Mouse (Mus musculus) megakaryocyte, embryonic 14.5 days (primary cell): ENCODE measurements around the gene Bend3. TPM values are rescaled to one million over a fixed set of nuclear protein-coding genes. Genes with fewer than 3 reads are reported as not detected.

ENCODE experiments used
- H3K27me3 ChIP-seq: replicated peaks from 2 replicates; pipeline ENCODE3; 2012; ENCODE audit warnings: inconsistent platforms
- H3K36me3 ChIP-seq: replicated peaks from 2 replicates; pipeline ENCODE3; 2012; ENCODE audit warnings: low read length, inconsistent platforms, mixed read lengths
- H3K4me1 ChIP-seq: 2 replicates; pipeline ENCODE4 v1.6.1; 2012; ENCODE audit warnings: inconsistent platforms
- H3K4me3 ChIP-seq: replicated peaks from 2 replicates; pipeline ENCODE3; 2012; ENCODE audit warnings: moderate library complexity, mild to moderate bottlenecking, inconsistent platforms
- H3K9me3 ChIP-seq: 2 replicates; pipeline ENCODE4 v1.6.1; 2012; ENCODE audit warnings: inconsistent platforms
- FLI1 ChIP-seq: IDR thresholded peaks from 2 replicates; pipeline ENCODE4 v1.6.1; 2012; ENCODE audit warnings: low read length, inconsistent platforms, mixed read lengths
- GATA1 ChIP-seq: IDR thresholded peaks from 3 replicates; pipeline ENCODE4 v1.6.1; 2012; ENCODE audit warnings: mixed read lengths, low read length, inconsistent platforms, borderline replicate concordance
- polyA plus RNA-seq: library from polyadenylated mRNA; stranded (reverse); fragments of >175 nt; gene quantifications from 2 replicates; pipeline ENCODE4 v1.2.3, GENCODE M21; 2012; ENCODE audit warnings: low replicate concordance; ENCODE audit not compliant: insufficient read depth

Bend3 gene
- polyA plus RNA-seq, 1 experiment: 2.5 TPM

DNA sequence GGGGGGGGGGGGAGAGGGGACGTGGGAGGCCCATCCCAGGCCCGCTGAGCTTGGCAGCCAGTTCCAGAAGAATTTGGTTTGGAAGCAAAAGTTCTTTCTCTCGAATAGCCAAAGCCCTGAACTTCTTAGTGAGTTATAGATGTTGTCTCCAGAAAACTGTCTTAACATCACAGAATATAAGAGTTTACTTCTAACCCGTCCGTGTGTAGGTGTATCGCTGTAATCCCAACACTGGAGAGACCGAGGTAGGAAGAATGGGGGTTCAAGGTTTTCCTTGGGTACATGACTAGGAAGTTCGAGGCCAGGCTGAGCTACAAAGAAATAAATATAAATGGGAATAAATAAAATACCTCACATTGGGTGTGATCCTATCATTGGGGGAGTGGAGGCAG, 62.5 kb downstream of the Bend3 start:
- no peaks in the 10 kb centered on the region for H3K27me3 ChIP-seq
- TF ChIP-seq FLI1: no peak
- TF ChIP-seq GATA1: no peak
- H3K4me1 ChIP-seq: peaks cover 29% of the 10 kb centered on the region
- H3K36me3 ChIP-seq: peaks cover 6% of the 10 kb centered on the region
- peak overlapping the region; percentile 91 for H3K4me3 ChIP-seq
- H3K9me3 ChIP-seq: no peaks in the 10 kb centered on the region

- Histone ChIP-seq H3K4me1 (peaks cover 6% of the 10 kb centered on the region; the same call in 1 of the 2 replicates), H3K36me3 (no peaks in the 10 kb centered on the region), H3K9me3 (peaks cover 9% of the 10 kb centered on the region)
Observed at GRCm38 (mm10) chr10:43549411-43549810, 70.8 kb downstream of the Bend3 start.

DNA sequence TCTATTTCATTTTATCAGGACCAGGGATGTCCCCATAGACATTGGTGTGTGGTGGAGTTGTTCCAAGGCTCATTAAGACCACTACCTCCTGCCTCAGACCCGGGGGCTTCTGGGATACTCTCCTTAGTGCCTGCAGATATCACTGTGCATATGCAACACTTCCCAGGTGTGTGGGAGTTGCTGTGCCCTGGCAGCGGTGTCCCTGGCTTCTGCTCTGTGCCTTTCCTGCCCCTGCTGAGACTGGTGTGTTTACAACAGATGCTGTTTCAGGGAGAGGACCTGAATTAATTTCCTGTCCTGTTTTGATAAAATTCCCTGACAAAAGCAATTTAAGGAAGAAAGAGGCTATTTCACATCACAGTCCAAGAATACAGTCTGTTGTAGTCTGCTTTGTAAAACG, 72.3 kb downstream of the Bend3 start:
- TF ChIP-seq FLI1 (no peak), GATA1 (no peak)
- peaks cover 1% of the 10 kb centered on the region for H3K27me3 ChIP-seq
- no peaks in the 10 kb centered on the region for H3K36me3 ChIP-seq
- H3K4me1 ChIP-seq: peaks cover 6% of the 10 kb centered on the region; the same call in 1 of the 2 replicates
- no peak overlapping the region for H3K4me3 ChIP-seq
- peaks cover 9% of the 10 kb centered on the region for H3K9me3 ChIP-seq

More at GRCm38 (mm10) chr10:43549411-43549810, 70.8 kb downstream of the Bend3 start:
- peaks cover 1% of the 10 kb centered on the region for H3K27me3 ChIP-seq
- no peak for TF ChIP-seq FLI1
- TF ChIP-seq GATA1: no peak
- H3K4me3 ChIP-seq: no peak overlapping the region

DNA sequence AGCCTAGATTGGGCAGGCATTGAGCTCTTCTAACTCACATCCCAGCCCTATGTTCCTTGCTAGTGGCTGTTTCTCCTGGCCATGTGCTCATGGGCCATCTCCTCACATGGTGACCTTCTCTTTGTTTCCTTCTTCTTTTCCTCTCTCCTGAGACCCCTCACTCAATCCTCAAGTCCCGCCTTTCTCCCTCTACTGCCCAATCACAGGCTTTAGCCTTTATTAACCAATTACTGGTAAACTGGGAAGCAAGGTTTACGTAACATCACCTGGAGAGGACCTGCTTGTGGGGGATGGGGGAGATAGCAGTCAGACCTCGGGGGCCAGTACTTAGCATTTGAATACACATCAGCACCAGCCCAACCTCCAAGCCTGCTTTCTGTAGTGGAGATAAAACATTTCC, 72.8 kb downstream of the Bend3 start:
- H3K36me3 ChIP-seq: no peaks in the 10 kb centered on the region
- TF ChIP-seq FLI1 (no peak), GATA1 (no peak)
- peaks cover 1% of the 10 kb centered on the region for H3K27me3 ChIP-seq
- peaks cover 9% of the 10 kb centered on the region for H3K9me3 ChIP-seq
- H3K4me1 ChIP-seq: peaks cover 6% of the 10 kb centered on the region; the same call in 1 of the 2 replicates
- no peak overlapping the region for H3K4me3 ChIP-seq

DNA sequence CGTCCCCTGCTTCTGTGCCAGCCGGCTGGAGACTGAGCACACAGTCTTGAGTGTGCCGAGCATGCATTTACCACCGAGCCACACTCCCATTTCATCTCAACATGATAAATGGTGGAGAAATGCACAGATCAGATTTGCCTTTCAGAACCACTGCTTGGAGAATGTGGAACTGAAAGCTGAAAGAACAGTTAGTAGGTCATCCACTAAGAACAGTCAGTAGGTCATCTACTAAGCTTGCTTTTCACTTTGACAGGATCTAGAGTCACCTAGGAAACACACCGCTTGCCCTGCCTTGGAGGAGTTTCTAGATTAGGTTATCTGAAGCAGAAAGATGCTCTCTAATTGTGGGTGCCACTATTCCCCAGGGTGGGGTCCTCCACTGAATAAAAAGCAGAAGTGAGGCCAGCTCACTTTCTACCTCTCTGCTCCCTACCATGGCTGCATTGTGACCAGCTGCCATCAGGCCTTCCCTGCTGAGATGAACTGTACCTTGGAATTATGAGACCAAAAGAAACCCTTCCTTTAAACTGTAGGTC, 79.1 kb downstream of the Bend3 start:
- no peaks in the 10 kb centered on the region for H3K36me3 ChIP-seq
- TF ChIP-seq FLI1 (no peak), GATA1 (no peak)
- H3K4me3 ChIP-seq: no peak overlapping the region
- H3K27me3 ChIP-seq: peaks cover 7% of the 10 kb centered on the region
- no peaks in the 10 kb centered on the region for H3K4me1 ChIP-seq
- H3K9me3 ChIP-seq: peaks cover 12% of the 10 kb centered on the region

- Histone ChIP-seq H3K4me3 (no peak overlapping the region), H3K27me3 (peaks cover 9% of the 10 kb centered on the region), H3K36me3 (no peaks in the 10 kb centered on the region), H3K9me3 (peaks cover 10% of the 10 kb centered on the region), H3K4me1 (no peaks in the 10 kb centered on the region)
- TF ChIP-seq GATA1: no peak
- no peak for TF ChIP-seq FLI1
Observed at GRCm38 (mm10) chr10:43559313-43559712, 80.7 kb downstream of the Bend3 start.

DNA sequence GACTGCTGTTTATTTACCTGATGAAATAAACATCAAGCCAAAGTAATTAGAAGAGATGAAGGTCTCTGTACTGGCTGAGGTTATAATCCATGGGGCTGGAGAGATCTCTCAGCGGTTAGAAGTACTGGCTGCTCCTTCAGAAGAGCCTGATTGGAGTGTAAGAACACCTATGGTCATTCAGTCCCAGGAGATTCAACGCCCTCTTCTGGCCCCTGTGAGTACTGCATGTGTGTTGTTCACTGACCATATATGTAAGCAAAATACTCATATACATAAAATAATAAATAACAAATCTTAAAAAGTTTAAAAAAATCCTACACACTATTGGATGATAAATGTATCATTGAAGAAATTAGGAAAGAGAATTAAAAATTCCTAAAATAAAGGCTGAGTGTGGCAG, 82.1 kb downstream of the Bend3 start:
- peaks cover 9% of the 10 kb centered on the region for H3K27me3 ChIP-seq
- TF ChIP-seq FLI1 (no peak), GATA1 (no peak)

DNA sequence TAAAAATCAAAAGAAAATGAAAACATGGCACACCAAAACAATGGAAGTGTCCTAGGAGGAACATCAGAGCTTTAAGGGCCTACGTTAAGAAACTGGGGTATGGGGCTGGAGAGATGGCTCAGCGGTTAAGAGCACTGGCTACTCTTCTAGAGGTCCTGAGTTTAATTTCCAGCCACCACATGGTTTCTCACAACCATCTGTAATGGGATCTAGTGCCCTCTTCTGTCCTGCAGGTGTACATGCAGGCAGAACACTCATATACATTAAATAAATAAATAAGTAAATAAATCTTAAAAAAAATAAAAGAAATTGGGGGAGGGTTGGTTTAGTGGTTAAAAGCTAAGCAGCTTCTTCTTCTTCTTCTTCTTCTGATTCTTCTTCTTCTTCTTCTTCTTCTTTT, 82.7 kb downstream of the Bend3 start:
- Histone ChIP-seq H3K4me3 (no peak overlapping the region), H3K36me3 (no peaks in the 10 kb centered on the region), H3K9me3 (peaks cover 10% of the 10 kb centered on the region), H3K27me3 (peaks cover 9% of the 10 kb centered on the region), H3K4me1 (no peaks in the 10 kb centered on the region)
- TF ChIP-seq GATA1 (no peak), FLI1 (no peak)

More for the DNA sequence above, 82.1 kb downstream of the Bend3 start:
- Histone ChIP-seq H3K4me1 (no peaks in the 10 kb centered on the region), H3K9me3 (peaks cover 10% of the 10 kb centered on the region), H3K4me3 (no peak overlapping the region), H3K36me3 (no peaks in the 10 kb centered on the region)

Other genes starting within 250 kb of the Bend3 start
- 14.7 and 29.5 TPM in 2 replicates for gene Gm9803, start 45.3 kb downstream of the Bend3 start, polyA plus RNA-seq
- 15.7 TPM in 1 of 2 replicates, not detected in the other for gene 1700021F05Rik, start 62.2 kb downstream of the Bend3 start, polyA plus RNA-seq
- gene Cd24a, start 99.5 kb downstream of the Bend3 start, polyA plus RNA-seq: 0.94 and 1.1 TPM in 2 replicates